Mouse (Mus musculus) adrenal gland, adult 2 months (tissue): ENCODE data around the gene Stk32c. TPM values are rescaled to one million over a fixed set of nuclear protein-coding genes. Genes with fewer than 3 reads are reported as not detected.

Source experiments
- polyA plus RNA-seq: library from polyadenylated mRNA; depleted of rRNA; stranded (reverse); fragments of >200 nt; gene quantifications from 2 replicates; pipeline ENCODE4 v1.2.3, GENCODE M21; 2012; rRNA removed
- total RNA-seq, 2 experiments: library from RNA; stranded (reverse); gene quantifications; 2 replicates each; pipeline ENCODE4 v1.2.3; 2021

Gene Stk32c
- total and polyA plus RNA-seq, 3 experiments: 2.8 to 3.1 (median 3.1) TPM

Other genes with a start within 250 kb of the Stk32c start
- 1 to 10 TPM; 1.4 to 2.8 TPM for gene Dpysl4, start 127.3 kb downstream of the Stk32c start, total RNA-seq
- 0.67 and 0.73 TPM in 2 replicates for gene Dpysl4, start 127.3 kb downstream of the Stk32c start, polyA plus RNA-seq
- 1 to 10 TPM; 4.1 to 8.3 TPM for gene Lrrc27, start 319 bp downstream of the Stk32c start, total RNA-seq
- 7.6 and 7.8 TPM in 2 replicates for gene Lrrc27, start 319 bp downstream of the Stk32c start, polyA plus RNA-seq
- 10 to 100 TPM in 1 of 2 experiments, 1 to 10 TPM in 1; 8.9 to 16.1 TPM for gene Pwwp2b, start 35.2 kb upstream of the Stk32c start, total RNA-seq
- 19.6 and 24.4 TPM in 2 replicates for gene Pwwp2b, start 35.2 kb upstream of the Stk32c start, polyA plus RNA-seq
- gene Inpp5a, start 175.8 kb upstream of the Stk32c start, total RNA-seq: 100 to 1,000 TPM in 1 of 2 experiments, 10 to 100 TPM in 1; 89.7 to 103 TPM
- gene Inpp5a, start 175.8 kb upstream of the Stk32c start, polyA plus RNA-seq: 41.5 and 46.2 TPM in 2 replicates